Mouse (Mus musculus) heart, postnatal 14 days (tissue): ENCODE results near the gene Tbc1d12. TPM values are rescaled to one million over a fixed set of nuclear protein-coding genes. Genes with fewer than 3 reads are reported as not detected.

Experiments
- DNase-seq, 2 experiments: peaks; one replicate each; pipeline ENCODE4 v3.0.0; 2021 to 2022
- intact Hi-C: fragments of 180-260 bp; cut with DNase I; formaldehyde crosslinking; loops from one replicate; pipeline ENCODE4 v1.15.1; 2025
- total RNA-seq, 2 experiments: library from RNA; stranded (reverse); gene quantifications; 2 replicates each; pipeline ENCODE4 v1.2.3; 2021

The Tbc1d12 gene
- total RNA-seq, 2 experiments from 2014 or later, result 5.8 to 6.6 TPM

GRCm38 (mm10) chr19:38901146-38902135 is 65.1 kb downstream of the Tbc1d12 start:
- intact Hi-C loops, result loop anchor here (5.0 kb wide), 1 partner anchor 84 kb away; the partner anchor contains the start of gene Noc3l
- DNase-seq, result peak; percentile 11 to 17

DNA sequence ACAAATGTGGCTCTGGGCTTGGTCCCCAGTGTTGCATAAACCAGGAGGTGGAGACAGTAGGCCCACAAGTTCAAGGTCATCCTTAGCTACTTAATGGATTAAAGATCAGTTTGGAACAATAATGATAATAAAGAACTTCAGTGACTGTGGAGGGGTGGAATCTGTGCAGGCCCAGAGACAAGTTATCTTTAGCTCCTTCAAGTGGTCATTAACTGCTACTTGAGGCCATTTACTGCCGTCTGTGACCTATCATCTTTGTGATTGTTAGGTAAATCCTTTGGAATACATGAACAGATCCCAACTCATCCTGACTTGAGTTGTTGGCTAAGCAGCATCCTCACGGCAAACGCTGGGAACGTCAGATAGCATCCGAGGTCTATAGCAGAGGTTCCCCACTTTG is 66.1 kb downstream of the Tbc1d12 start:
- no peak for DNase-seq
- intact Hi-C loops, result loop anchor here (5.0 kb wide), 1 partner anchor 85 kb away; the partner anchor contains the start of gene Noc3l

DNA sequence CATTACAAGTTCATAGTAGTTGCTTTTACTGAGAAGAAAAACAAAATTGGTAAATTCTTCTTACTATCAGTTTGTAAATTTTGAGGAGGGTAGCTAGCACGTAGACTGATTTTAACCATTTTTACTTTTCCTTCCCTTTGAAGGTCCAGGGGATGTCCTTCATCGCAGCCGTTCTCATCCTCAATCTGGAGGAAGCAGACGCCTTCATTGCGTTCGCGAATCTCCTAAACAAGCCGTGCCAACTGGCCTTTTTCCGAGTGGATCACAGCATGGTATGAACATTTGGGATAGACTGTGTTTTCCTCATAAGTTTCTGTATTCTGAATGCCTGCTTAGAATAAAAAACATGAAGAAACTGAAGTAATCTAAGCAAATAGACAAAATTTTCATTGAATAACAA is 77.4 kb downstream of the Tbc1d12 start:
- intact Hi-C loops, result no loop called here
- no peak for DNase-seq

DNA sequence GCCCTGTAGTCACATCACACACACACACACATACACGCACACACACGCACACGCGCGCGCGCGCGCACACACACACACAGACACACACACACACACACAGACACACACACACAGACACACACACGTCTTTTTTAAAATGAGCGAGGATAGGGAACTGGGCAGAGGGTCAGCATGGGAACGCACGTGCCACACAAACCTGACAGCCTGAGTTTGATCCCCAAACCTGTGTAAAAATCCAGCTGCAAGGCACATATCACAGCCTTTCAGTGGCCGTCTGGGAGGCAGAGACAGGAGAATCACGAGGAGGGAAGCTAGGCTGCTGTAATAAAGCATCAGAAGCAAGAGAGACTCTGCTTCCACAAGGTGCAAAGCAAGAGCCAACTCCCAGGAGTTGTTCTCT is 78.5 kb downstream of the Tbc1d12 start:
- intact Hi-C loops, result loop anchor here (5.0 kb wide), 1 partner anchor 493 kb away; no protein-coding TSS in a partner anchor
- DNase-seq, result no peak

- intact Hi-C loops, result loop anchor here (5.0 kb wide), 1 partner anchor 493 kb away; no protein-coding TSS in a partner anchor
- peak; percentile 31 to 62 for DNase-seq
These were observed 79.3 kb downstream of the Tbc1d12 start for GRCm38 (mm10) chr19:38915677-38916076.

DNA sequence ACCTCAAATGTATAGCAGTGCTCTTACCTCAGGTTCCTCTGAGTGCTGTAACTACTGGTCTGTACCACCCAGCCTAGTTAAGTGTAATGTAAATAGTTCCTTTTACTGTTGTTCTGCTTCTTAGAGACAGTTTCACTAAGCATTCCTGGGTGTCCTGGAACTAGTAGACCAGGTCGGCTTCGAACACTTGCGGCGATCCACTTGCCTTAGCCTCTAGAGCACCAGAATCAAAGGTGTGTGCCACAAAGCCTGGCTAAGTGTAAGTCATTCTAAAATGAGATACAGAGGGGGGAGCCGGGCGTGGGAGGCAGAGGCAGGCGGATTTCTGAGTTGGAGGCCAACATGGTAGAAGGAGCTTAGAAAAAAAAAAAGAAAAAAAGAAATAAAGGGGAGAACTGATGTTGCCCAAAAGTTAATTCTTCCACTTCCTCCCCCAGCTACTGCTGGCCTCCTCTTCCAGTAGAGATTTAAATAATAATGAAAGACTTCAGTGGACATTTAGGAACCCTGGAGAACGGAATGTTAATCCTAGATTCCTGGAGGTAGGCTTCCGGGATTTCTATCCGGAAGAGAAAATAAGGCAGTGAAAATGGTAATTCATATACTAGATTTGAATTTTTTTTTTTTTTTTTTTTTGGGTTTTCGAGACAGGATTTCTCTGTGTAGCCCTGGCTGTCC is 92.2 kb downstream of the Tbc1d12 start:
- DNase-seq, result no peak
- intact Hi-C loops, result no loop called here

- DNase-seq, result no peak
- intact Hi-C loops, result no loop called here
These were observed 93.3 kb downstream of the Tbc1d12 start for GRCm38 (mm10) chr19:38929471-38930251.

- peak in 1 of 2 experiments; percentile 7 for DNase-seq
- intact Hi-C loops, result no loop called here
These were observed 93.9 kb downstream of the Tbc1d12 start for GRCm38 (mm10) chr19:38930252-38930787.

GRCm38 (mm10) chr19:38930788-38931565 is 94.6 kb downstream of the Tbc1d12 start, which contains the start of gene Hells:
TSS of gene Hells (plus strand) at chr19:38930915.
- peak; percentile 90 to 92 for DNase-seq
- intact Hi-C loops, result no loop called here

DNA sequence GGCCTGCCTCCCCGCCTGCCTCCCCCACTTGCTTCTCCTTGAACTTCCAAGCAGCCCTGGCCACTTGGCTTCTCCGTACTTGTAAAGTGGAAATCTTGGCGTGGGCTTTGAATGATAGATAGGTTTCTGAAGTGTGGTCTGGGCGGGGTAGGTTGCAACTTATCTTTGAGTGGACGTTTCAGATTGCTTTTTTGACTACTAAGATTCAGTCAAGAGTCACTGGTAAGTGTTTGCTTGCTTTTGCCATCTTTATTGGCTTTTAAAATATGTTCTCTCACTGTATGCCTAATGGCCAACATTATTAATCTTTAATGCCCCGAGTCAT is 95.1 kb downstream of the Tbc1d12 start:
- no peak for DNase-seq
- intact Hi-C loops, result no loop called here

DNA sequence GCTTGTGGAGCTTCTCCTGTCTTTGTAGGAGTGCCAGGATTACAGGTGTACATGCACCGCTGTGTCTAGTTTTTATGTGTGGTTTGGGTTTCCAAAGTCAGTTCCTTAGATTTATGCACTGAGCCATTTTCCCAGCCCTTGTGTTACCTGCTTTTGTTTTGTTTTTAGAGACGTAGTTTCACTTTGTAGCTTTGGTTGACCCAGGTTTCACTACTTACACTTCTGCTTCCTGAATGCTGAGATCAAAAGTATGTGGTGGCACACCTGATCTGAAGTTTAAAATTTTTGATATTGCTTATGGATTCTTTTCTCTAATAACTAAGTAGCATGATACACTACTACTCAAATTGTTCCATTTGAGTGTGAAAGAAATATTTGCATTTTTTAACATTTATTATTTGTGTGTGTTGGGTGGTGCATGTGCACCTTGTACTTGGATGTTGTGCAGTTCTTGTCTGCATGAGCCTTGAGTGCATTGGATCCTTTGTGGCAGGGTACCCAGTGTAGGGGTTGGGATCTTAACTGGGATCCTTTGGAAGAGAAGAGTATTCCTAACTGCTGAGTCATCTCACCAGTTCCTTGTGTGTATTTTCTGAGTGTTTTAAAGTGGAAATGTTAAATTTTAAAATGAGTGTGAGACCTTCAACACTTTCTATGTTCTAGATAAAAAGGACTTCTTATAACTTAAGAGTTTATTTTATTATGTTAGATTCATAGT is 108.4 kb downstream of the Tbc1d12 start:
- DNase-seq, result no peak
- intact Hi-C loops, result no loop called here

Other genes starting within 250 kb of the Tbc1d12 start
- gene Noc3l, start 17.3 kb upstream of the Tbc1d12 start, total RNA-seq, result 1 to 10 TPM; 5.4 to 6.7 TPM
- 1 to 10 TPM; 1.8 to 4.5 TPM for gene Hells, start 94.3 kb downstream of the Tbc1d12 start, total RNA-seq
- not detected for gene Cyp2c55, start 170.4 kb downstream of the Tbc1d12 start, total RNA-seq
- gene Cyp2c65, start 224.4 kb downstream of the Tbc1d12 start, total RNA-seq, result not detected